Mouse (Mus musculus) heart, embryonic 12.5 days (tissue): ENCODE data around the gene Rnf151. TPM values are rescaled to one million over a fixed set of nuclear protein-coding genes. Genes with fewer than 3 reads are reported as not detected.
"Not testable (repeated sequence)": the region's sequence is repeated elsewhere in the genome, so short reads cannot be mapped to it uniquely, and the experiment has no call there.

Experiments
- ATAC-seq: fragments of 200-750 bp; cut with Nextera tagmentation; 2 replicates; pipeline ENCODE4 v1.8.0; 2017; ENCODE audit warnings: moderate TSS enrichment, moderate library complexity; ENCODE audit not compliant: insufficient number of reproducible peaks, low FRiP score
- H3K27ac ChIP-seq: fragments of 300-500 bp; sonication (generic); 2 replicates; pipeline ENCODE4 v1.5.1; 2016; ENCODE audit warnings: mild to moderate bottlenecking, moderate library complexity; ENCODE audit not compliant: poor library complexity, severe bottlenecking
- H3K27me3 ChIP-seq: fragments of 300-500 bp; sonication (generic); replicated peaks from 2 replicates; pipeline ENCODE4 v1.6.1; 2016; ENCODE audit warnings: mild to moderate bottlenecking, moderate library complexity
- H3K36me3 ChIP-seq: fragments of 300-500 bp; sonication (generic); 2 replicates; pipeline ENCODE4 v1.6.1; 2016; ENCODE audit warnings: mild to moderate bottlenecking, moderate library complexity
- H3K4me1 ChIP-seq: fragments of 300-500 bp; sonication (generic); replicated peaks from 2 replicates; pipeline ENCODE4 v1.6.1; 2016; ENCODE audit warnings: mild to moderate bottlenecking
- H3K4me2 ChIP-seq: fragments of 300-500 bp; sonication (generic); 2 replicates; pipeline ENCODE4 v1.6.1; 2016; ENCODE audit warnings: mild to moderate bottlenecking, moderate library complexity
- H3K4me3 ChIP-seq: fragments of 300-500 bp; sonication (generic); 2 replicates; pipeline ENCODE4 v1.5.1; 2016; ENCODE audit warnings: mild to moderate bottlenecking
- H3K9ac ChIP-seq: fragments of 300-500 bp; sonication (generic); 2 replicates; pipeline ENCODE4 v1.6.1; 2016; ENCODE audit warnings: mild to moderate bottlenecking, moderate library complexity
- H3K9me3 ChIP-seq: fragments of 300-500 bp; sonication (generic); replicated peaks from 2 replicates; pipeline ENCODE4 v1.6.1; 2016; ENCODE audit warnings: mild to moderate bottlenecking, moderate library complexity
- WGBS: fragments of 180-500 bp; shearing (Covaris S2); methylation state at CpG from one replicate; pipeline ENCODE4 v1.1.7; 2016; 5-methylcytosine and 5-hydroxymethylcytosine counted together
- polyA plus RNA-seq: library from polyadenylated mRNA; unstranded; fragments of >200 nt; fragmentation: Nextera tagmentation; extraction: Ambion mirVana; gene quantifications from 2 replicates; pipeline ENCODE4 v1.2.1, GENCODE M21; 2016

The Rnf151 gene
- polyA plus RNA-seq, 1 experiment from 2014 or later, result not detected

GRCm38 (mm10) chr17:24686514-24686913, 31.3 kb downstream of the Rnf151 start:
- peaks cover 22% of the 10 kb centered on the region for H3K4me1 ChIP-seq
- peaks cover 58% of the 10 kb centered on the region for H3K27me3 ChIP-seq
- ATAC-seq, result peak; percentile 48; the same call in 1 of the 2 replicates
- no peak overlapping the region for H3K27ac ChIP-seq
- WGBS, result 25% methylated on average over 16 of the region's 16 CpGs
- 0 out of 2 replicates have a peak overlapping the region, but pooled peaks have one; percentile 2 for H3K4me3 ChIP-seq
- H3K36me3 ChIP-seq, result peaks cover 10% of the 10 kb centered on the region
- H3K9me3 ChIP-seq, result no peaks in the 10 kb centered on the region
- peak overlapping the region; percentile 53 for H3K4me2 ChIP-seq
- no peak overlapping the region for H3K9ac ChIP-seq

GRCm38 (mm10) chr17:24677500-24678080, 40.3 kb downstream of the Rnf151 start:
- Histone ChIP-seq H3K36me3 (peaks cover 62% of the 10 kb centered on the region), H3K9ac (no peak overlapping the region), H3K27ac (no peak overlapping the region), H3K27me3 (no peaks in the 10 kb centered on the region), H3K4me1 (peaks cover 25% of the 10 kb centered on the region), H3K4me3 (no peak overlapping the region), H3K9me3 (no peaks in the 10 kb centered on the region), H3K4me2 (no peak overlapping the region)
- WGBS, result 89% methylated on average over 24 of the region's 24 CpGs
- no peak for ATAC-seq

GRCm38 (mm10) chr17:24676877-24677276, 41.0 kb downstream of the Rnf151 start:
- Histone ChIP-seq H3K9ac (no peak overlapping the region), H3K27ac (no peak overlapping the region), H3K36me3 (peaks cover 55% of the 10 kb centered on the region), H3K4me3 (no peak overlapping the region), H3K27me3 (no peaks in the 10 kb centered on the region), H3K9me3 (no peaks in the 10 kb centered on the region), H3K4me2 (no peak overlapping the region), H3K4me1 (peaks cover 32% of the 10 kb centered on the region)
- WGBS, result 92% methylated on average over 5 of the region's 5 CpGs
- ATAC-seq, result no peak

GRCm38 (mm10) chr17:24676187-24676586, 41.7 kb downstream of the Rnf151 start:
- no peak overlapping the region for H3K9ac ChIP-seq
- ATAC-seq, result no peak
- H3K9me3 ChIP-seq, result no peaks in the 10 kb centered on the region
- no peak overlapping the region for H3K4me2 ChIP-seq
- no peaks in the 10 kb centered on the region for H3K27me3 ChIP-seq
- peaks cover 49% of the 10 kb centered on the region for H3K36me3 ChIP-seq
- no peak overlapping the region for H3K4me3 ChIP-seq
- 67% methylated on average over 2 of the region's 2 CpGs for WGBS
- H3K27ac ChIP-seq, result no peak overlapping the region
- H3K4me1 ChIP-seq, result peaks cover 39% of the 10 kb centered on the region

GRCm38 (mm10) chr17:24674277-24674676, 43.6 kb downstream of the Rnf151 start:
- 0 out of 2 replicates have a peak overlapping the region, but pooled peaks have one; percentile 0 for H3K9ac ChIP-seq
- peaks cover 30% of the 10 kb centered on the region for H3K36me3 ChIP-seq
- H3K4me3 ChIP-seq, result no peak overlapping the region
- peaks cover 49% of the 10 kb centered on the region for H3K4me1 ChIP-seq
- H3K4me2 ChIP-seq, result no peak overlapping the region
- no peak overlapping the region for H3K27ac ChIP-seq
- H3K9me3 ChIP-seq, result no peaks in the 10 kb centered on the region
- ATAC-seq, result no peak
- 60% methylated on average over 7 of the region's 7 CpGs for WGBS
- no peaks in the 10 kb centered on the region for H3K27me3 ChIP-seq

GRCm38 (mm10) chr17:24672141-24672540, 45.7 kb downstream of the Rnf151 start:
- 25% methylated on average over 5 of the region's 5 CpGs for WGBS
- Histone ChIP-seq H3K4me2 (peak overlapping the region; percentile 26), H3K4me1 (peaks cover 55% of the 10 kb centered on the region), H3K9me3 (no peaks in the 10 kb centered on the region), H3K27me3 (no peaks in the 10 kb centered on the region), H3K27ac (no peak overlapping the region), H3K36me3 (peaks cover 9% of the 10 kb centered on the region), H3K9ac (no peak overlapping the region), H3K4me3 (no peak overlapping the region)
- no peak for ATAC-seq

GRCm38 (mm10) chr17:24671346-24671745, 46.5 kb downstream of the Rnf151 start:
- H3K4me1 ChIP-seq, result peaks cover 55% of the 10 kb centered on the region
- H3K4me2 ChIP-seq, result peak overlapping the region; percentile 90
- H3K27ac ChIP-seq, result no peak overlapping the region; the same call in 1 of the 2 replicates
- H3K27me3 ChIP-seq, result no peaks in the 10 kb centered on the region
- no peak for ATAC-seq
- peak overlapping the region; percentile 97; the same call in 1 of the 2 replicates for H3K4me3 ChIP-seq
- H3K9ac ChIP-seq, result peak overlapping the region; percentile 98; the same call in 1 of the 2 replicates
- WGBS, result 65% methylated on average over 5 of the region's 5 CpGs
- H3K36me3 ChIP-seq, result peaks cover under 1% of the 10 kb centered on the region
- H3K9me3 ChIP-seq, result no peaks in the 10 kb centered on the region

- Histone ChIP-seq H3K4me1 (peaks cover 47% of the 10 kb centered on the region), H3K9ac (peak overlapping the region; percentile 98), H3K27ac (peak overlapping the region; percentile 84), H3K36me3 (no peaks in the 10 kb centered on the region), H3K4me3 (peak overlapping the region; percentile 97), H3K4me2 (peak overlapping the region; percentile 90), H3K9me3 (no peaks in the 10 kb centered on the region), H3K27me3 (no peaks in the 10 kb centered on the region; the same call in 1 of the 2 replicates)
- ATAC-seq, result no peak
- WGBS, result 12% methylated on average over 8 of the region's 8 CpGs
These were observed 47.5 kb downstream of the Rnf151 start for GRCm38 (mm10) chr17:24670246-24670844.

- Histone ChIP-seq H3K4me1 (peaks cover 47% of the 10 kb centered on the region), H3K9ac (peak within 1 kb of the TSS; percentile 98), H3K4me2 (peak within 1 kb of the TSS; percentile 90), H3K4me3 (peak within 1 kb of the TSS; percentile 97), H3K27ac (peak within 1 kb of the TSS; percentile 84), H3K36me3 (no peaks in the 10 kb centered on the region), H3K27me3 (no peaks in the 10 kb centered on the region; the same call in 1 of the 2 replicates), H3K9me3 (no peaks in the 10 kb centered on the region)
- under 1% methylated on average over 75 of the region's 80 CpGs for WGBS
- peak; percentile 98 for ATAC-seq
These were observed 48.2 kb downstream of the Rnf151 start, which contains the start of gene Zfp598 for GRCm38 (mm10) chr17:24669545-24670245. TSS of gene Zfp598 (plus strand) at chr17:24669687.

- not testable (repeated sequence) for H3K27me3 ChIP-seq, H3K9me3 ChIP-seq, H3K36me3 ChIP-seq, ATAC-seq
- Histone ChIP-seq H3K27ac (peak overlapping the region; percentile 84), H3K4me1 (peaks cover 43% of the 10 kb centered on the region), H3K9ac (peak overlapping the region; percentile 98), H3K4me2 (peak overlapping the region; percentile 90), H3K4me3 (peak overlapping the region; percentile 97)
- WGBS, result 11% methylated on average over 15 of the region's 15 CpGs
These were observed 48.7 kb downstream of the Rnf151 start for GRCm38 (mm10) chr17:24669214-24669544.

GRCm38 (mm10) chr17:24667416-24667815, 50.4 kb downstream of the Rnf151 start:
- Histone ChIP-seq H3K36me3 (no peaks in the 10 kb centered on the region), H3K9ac (no peak overlapping the region), H3K9me3 (no peaks in the 10 kb centered on the region), H3K27ac (no peak overlapping the region), H3K4me2 (no peak overlapping the region), H3K4me1 (peaks cover 29% of the 10 kb centered on the region), H3K4me3 (no peak overlapping the region), H3K27me3 (peaks cover 10% of the 10 kb centered on the region; the same call in 1 of the 2 replicates)
- 21% methylated on average over 6 of the region's 6 CpGs for WGBS
- ATAC-seq, result no peak
